Mouse (Mus musculus): ENCODE measurements around the gene Zfp335. TPM values are rescaled to one million over a fixed set of nuclear protein-coding genes. Genes with fewer than 3 reads are reported as not detected.

Zfp335 gene
- polyA plus RNA-seq (2012; ENCODE audit: low replicate concordance) = 53.1 and 93.7 TPM in 2 replicates

DNA sequence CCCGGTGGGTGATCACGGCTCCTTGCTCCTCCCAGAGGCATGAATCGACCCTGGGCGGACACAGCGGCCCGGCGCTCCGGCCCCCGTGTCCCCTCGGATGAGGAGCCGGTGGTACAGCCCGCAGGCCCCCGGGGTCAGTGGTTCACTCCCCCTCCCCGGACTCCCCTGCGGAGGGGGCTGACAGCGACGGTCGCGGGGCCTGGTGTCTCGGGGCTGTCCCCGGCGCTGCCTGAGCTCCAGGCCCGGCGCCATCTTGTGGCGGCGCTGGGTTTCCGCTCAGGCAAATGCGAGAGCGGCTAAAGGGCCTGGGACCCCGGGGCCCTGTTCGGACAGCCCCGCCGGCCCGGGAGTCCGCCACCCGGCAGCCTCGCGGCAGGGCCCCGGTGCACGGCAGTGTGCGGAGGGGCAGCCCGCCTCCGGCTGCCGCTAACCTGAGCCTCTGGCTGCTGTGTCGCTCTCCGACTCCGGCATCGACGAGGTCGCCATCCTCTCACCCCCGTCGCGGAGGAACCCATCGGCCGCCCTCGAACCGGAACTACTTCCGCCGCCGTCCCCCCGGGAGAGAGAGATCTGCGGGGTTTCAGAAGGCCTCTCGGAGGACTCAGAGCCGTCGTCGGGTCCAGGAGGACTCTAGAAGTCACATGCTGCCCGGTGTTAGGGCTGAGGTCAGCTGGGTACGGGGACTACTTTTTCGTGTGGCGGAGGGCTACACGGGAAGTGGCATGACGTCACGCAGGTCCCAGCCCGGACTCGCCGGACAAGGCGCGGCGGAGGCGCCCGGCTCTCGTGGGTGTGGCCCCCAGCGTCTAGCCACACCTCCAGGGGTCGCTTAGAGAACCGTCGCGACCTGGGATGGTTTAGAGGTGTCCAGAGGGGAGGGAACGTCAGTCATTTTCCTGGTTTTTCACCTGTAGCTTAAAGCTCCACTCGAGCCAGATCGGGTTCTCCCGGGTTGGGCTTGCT is at the start of gene Zfp335:
TSS of gene Zfp335 (minus strand) at position 672 of the 963 bp plus-strand sequence.

DNA sequence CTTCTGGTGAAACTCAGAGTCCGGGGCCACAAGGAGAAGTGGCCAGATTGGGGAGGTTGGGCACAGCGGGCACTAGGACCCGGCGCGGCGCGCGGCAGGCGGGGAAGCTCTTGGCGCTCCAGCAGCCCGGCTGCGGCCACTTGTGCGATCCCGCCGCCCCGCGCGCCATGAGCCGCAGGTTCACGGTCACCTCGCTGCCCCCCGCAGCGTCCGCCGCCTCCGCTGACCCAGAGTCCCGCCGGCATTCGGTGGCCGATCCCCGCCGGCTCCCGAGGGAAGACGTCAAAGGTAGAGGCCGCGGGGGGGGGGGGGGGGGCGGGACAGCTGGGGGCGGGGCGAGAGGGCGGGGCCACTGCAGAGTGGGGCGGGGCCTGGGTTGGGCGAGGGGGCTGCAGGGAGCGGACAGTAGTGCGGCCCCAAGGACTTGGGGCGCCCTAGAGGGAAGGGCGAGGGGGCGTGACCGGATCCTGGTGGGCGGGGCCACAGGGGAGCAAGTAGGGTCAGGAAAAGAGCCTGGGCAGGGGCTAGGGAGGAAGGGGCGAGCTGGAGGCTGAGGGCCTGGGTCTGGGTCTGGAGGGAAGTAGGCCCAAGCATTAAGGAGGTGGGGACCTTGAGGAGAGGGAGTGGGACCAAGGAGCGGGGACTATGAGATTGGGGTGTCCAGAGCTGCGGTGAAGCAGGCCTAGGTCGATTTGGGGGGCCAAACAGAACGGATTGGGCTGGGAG is 49.3 kb upstream of the Zfp335 start, which contains the start of gene Slc12a5:
TSS of gene Slc12a5 (plus strand) at position 87 of the 726 bp plus-strand sequence.

DNA sequence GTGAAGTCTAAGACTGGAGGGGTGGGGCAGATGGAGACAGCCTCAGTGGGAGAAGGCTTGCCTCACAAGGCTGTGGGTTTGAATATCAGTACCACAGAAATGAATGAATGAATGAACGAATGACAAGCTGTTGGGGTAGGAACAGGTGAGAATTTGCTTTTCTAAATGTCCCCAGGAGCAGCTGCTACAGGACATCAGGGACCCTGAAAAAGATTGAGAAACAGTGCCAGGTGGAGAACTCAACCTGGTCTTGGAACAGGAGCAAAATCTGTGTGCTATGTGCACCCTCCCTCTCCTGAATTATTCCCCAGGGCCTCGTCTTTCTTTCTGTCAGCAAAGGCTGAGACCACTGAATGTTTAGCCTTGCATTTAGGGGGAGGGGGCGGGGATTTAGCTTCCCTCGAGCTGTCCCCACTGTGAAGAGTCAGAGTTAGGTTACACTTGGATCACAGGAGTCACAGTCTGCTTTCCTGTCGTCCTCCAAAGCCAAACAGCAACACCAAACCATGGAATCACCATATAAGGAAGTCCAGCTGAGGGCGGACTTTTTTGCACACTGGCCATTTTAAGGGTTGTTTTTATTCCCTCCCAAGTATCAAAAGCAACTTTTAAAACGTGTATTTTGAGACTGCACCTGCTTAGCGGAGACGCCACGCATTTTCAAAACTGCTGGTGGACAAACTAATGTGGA is 28.7 kb upstream of the Zfp335 start, which contains the start of gene Mmp9:
TSS of gene Mmp9 (plus strand) at position 641 of the 691 bp plus-strand sequence.

DNA sequence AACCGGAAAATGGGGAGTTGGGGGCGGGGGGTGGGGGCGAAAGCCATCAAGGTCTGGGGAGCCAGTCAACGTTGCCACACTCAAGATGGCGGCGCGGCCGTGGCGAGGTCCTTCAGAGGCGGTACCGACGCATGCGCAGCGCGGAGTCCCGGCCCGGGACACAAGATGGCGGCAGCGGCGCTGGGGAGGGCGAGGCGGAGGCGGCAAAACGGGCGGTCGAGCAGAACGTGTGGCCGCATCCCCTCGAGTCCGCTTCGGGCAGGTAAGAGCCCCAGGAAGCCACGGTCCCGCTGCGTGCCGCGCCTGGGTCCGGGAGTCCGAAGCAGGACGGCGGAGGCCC is 32.4 kb downstream of the Zfp335 start, which contains the start of gene Pcif1:
TSS of gene Pcif1 (plus strand) at position 77 of the 340 bp plus-strand sequence.

DNA sequence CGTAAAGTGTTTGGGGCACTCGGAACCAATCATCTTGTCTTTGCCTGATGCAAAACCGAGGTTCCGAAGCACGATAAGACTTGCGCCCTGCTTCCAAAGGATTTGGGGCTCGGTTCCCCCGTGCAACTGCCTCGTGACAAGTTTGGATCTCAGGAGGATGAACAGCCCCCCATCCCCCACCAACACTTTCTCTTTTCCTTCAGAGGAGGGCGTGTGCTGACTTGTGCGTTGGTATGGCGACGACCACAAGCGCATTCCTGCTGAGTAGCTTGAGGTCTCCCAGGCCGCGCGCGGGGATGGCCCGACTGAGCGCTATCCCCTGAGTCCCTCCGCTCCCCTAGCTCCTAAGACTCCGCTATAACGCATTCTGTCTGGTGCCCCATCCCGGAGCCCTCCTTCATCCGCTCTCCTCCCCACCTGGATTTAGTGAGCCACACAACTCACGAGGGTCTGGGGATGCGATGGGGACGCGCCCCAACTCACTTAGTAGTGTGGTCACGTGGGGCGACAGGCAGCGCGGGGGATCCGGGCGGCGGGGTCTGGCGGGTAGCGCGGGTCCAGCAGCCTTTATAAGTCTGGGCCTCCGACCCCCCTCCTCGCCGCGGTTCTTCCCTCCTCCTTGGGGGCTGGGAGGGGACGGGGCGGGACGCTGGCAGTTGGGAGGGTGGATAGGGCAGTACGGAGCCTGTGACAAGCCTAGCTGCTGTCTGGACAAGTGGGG is 54.3 kb downstream of the Zfp335 start, which contains the start of gene Pltp:
TSS of gene Pltp (minus strand) at position 611 of the 721 bp plus-strand sequence.

Other genes starting within 250 kb of the Zfp335 start
- not detected in 2 replicates for gene Wfdc11, start 237.7 kb downstream of the Zfp335 start, polyA plus RNA-seq (2012; ENCODE audit: low replicate concordance)
- gene Wfdc13, start 226.7 kb downstream of the Zfp335 start, polyA plus RNA-seq (2012; ENCODE audit: low replicate concordance) = not detected in 2 replicates
- not detected in 2 replicates for gene Spint4, start 213.3 kb downstream of the Zfp335 start, polyA plus RNA-seq (2012; ENCODE audit: low replicate concordance)
- not detected in 2 replicates for gene Spint5, start 196.5 kb downstream of the Zfp335 start, polyA plus RNA-seq (2012; ENCODE audit: low replicate concordance)
- gene Wfdc3, start 165.8 kb downstream of the Zfp335 start, polyA plus RNA-seq (2012; ENCODE audit: low replicate concordance) = not detected in 2 replicates
- 50.1 and 129 TPM in 2 replicates for gene Dnttip1, start 165.8 kb downstream of the Zfp335 start, polyA plus RNA-seq (2012; ENCODE audit: low replicate concordance)
- 21.9 and 41.7 TPM in 2 replicates for gene Ube2c, start 141.9 kb downstream of the Zfp335 start, polyA plus RNA-seq (2012; ENCODE audit: low replicate concordance)
- gene Tnnc2, start 131.8 kb downstream of the Zfp335 start, polyA plus RNA-seq (2012; ENCODE audit: low replicate concordance) = 0.18 TPM in 1 of 2 replicates, not detected in the other
- 6.8 and 12.4 TPM in 2 replicates for gene Snx21, start 125.9 kb downstream of the Zfp335 start, polyA plus RNA-seq (2012; ENCODE audit: low replicate concordance)
- gene Acot8, start 106.9 kb downstream of the Zfp335 start, polyA plus RNA-seq (2012; ENCODE audit: low replicate concordance) = 16.4 and 60.9 TPM in 2 replicates
- 1.6 and 1.9 TPM in 2 replicates for gene Zswim3, start 106.7 kb downstream of the Zfp335 start, polyA plus RNA-seq (2012; ENCODE audit: low replicate concordance)
- 23.3 and 24.2 TPM in 2 replicates for gene Zswim1, start 89.1 kb downstream of the Zfp335 start, polyA plus RNA-seq (2012; ENCODE audit: low replicate concordance)
- gene Spata25, start 83.2 kb downstream of the Zfp335 start, polyA plus RNA-seq (2012; ENCODE audit: low replicate concordance) = 0.93 TPM in 1 of 2 replicates, not detected in the other
- gene Ctsa, start 78.9 kb downstream of the Zfp335 start, polyA plus RNA-seq (2012; ENCODE audit: low replicate concordance) = 86.1 and 549 TPM in 2 replicates
- 11.3 and 15.6 TPM in 2 replicates for gene Neurl2, start 78.3 kb downstream of the Zfp335 start, polyA plus RNA-seq (2012; ENCODE audit: low replicate concordance)
- gene Pltp, start 54.0 kb downstream of the Zfp335 start, polyA plus RNA-seq (2012; ENCODE audit: low replicate concordance) = 47.5 and 54.7 TPM in 2 replicates
- 102 and 104 TPM in 2 replicates for gene Pcif1, start 32.5 kb downstream of the Zfp335 start, polyA plus RNA-seq (2012; ENCODE audit: low replicate concordance)
- 36.0 and 103 TPM in 2 replicates for gene Mmp9, start 29.0 kb upstream of the Zfp335 start, polyA plus RNA-seq (2012; ENCODE audit: low replicate concordance)
- gene Slc12a5, start 49.0 kb upstream of the Zfp335 start, polyA plus RNA-seq (2012; ENCODE audit: low replicate concordance) = 0.58 and 2.7 TPM in 2 replicates
- 46.9 and 49.3 TPM in 2 replicates for gene Ncoa5, start 123.1 kb upstream of the Zfp335 start, polyA plus RNA-seq (2012; ENCODE audit: low replicate concordance)
- gene Cd40, start 143.9 kb upstream of the Zfp335 start, polyA plus RNA-seq (2012; ENCODE audit: low replicate concordance) = 10.8 and 12.4 TPM in 2 replicates
- gene 1700025C18Rik, start 179.0 kb upstream of the Zfp335 start, polyA plus RNA-seq (2012; ENCODE audit: low replicate concordance) = not detected in 2 replicates